Mouse (Mus musculus) CH12.LX (cell line): ENCODE measurements around the gene Rabep1. TPM values are rescaled to one million over a fixed set of nuclear protein-coding genes. Genes with fewer than 3 reads are reported as not detected.

Experiments used
- DNase-seq: peaks from one replicate; pipeline ENCODE4 v3.0.0-alpha.2; 2013; ENCODE audit errors: extremely low read depth
- H3K27ac ChIP-seq: 2 replicates; pipeline ENCODE4 v1.5.1; 2012; ENCODE audit warnings: low read depth, mild to moderate bottlenecking, control low read depth, moderate library complexity; ENCODE audit not compliant: insufficient read depth
- H3K27me3 ChIP-seq: replicated peaks from 2 replicates; pipeline ENCODE3; 2012; ENCODE audit warnings: inconsistent platforms
- H3K36me3 ChIP-seq, 2 experiments: replicated peaks in 1 of 2; 2 replicates each; pipeline versions ENCODE3 to v1.6.1; 2012; ENCODE audit warnings: inconsistent platforms in 1 of 2, low read length in 1 of 2, mild to moderate bottlenecking in 1 of 2, mixed read lengths in 1 of 2, moderate library complexity in 1 of 2; ENCODE audit not compliant: control insufficient read depth in 1 of 2, insufficient read depth in 1 of 2
- H3K4me1 ChIP-seq, 2 experiments: 2 replicates each; pipeline ENCODE4 v1.6.1; 2012; ENCODE audit warnings: inconsistent platforms in 1 of 2, moderate library complexity in 1 of 2; ENCODE audit not compliant: insufficient read depth in 2 of 2, control insufficient read depth in 1 of 2
- H3K4me2 ChIP-seq: 2 replicates; pipeline ENCODE4 v1.6.1; 2012; ENCODE audit warnings: low read depth, mild to moderate bottlenecking, control low read depth; ENCODE audit not compliant: poor library complexity, insufficient read depth, severe bottlenecking
- H3K4me3 ChIP-seq, 3 experiments: fragments of 150-350 bp in 1 of 3; sonication (generic) in 1 of 3; replicated peaks in 1 of 3; 2 replicates each; pipeline versions ENCODE3 to v1.5.1; 2011 to 2012; ENCODE audit warnings: low read depth in 2 of 3, low read length in 2 of 3, mild to moderate bottlenecking in 2 of 3, moderate library complexity in 2 of 3, control low read depth in 1 of 3, improper control_type of control experiment in 1 of 3, inconsistent platforms in 1 of 3, mixed read lengths in 1 of 3; ENCODE audit not compliant: poor library complexity in 1 of 3
- H3K79me2 ChIP-seq: replicated peaks from 2 replicates; pipeline ENCODE4 v1.6.1; 2012; ENCODE audit warnings: mild to moderate bottlenecking, moderate library complexity; ENCODE audit not compliant: control insufficient read depth, poor library complexity, insufficient read depth, severe bottlenecking; ENCODE audit errors: extremely low read depth
- H3K9ac ChIP-seq: 2 replicates; pipeline ENCODE4 v1.6.1; 2012; ENCODE audit warnings: low read depth, mild to moderate bottlenecking, control low read depth, moderate library complexity; ENCODE audit not compliant: insufficient read depth
- H3K9me3 ChIP-seq: replicated peaks from 2 replicates; pipeline ENCODE3; 2012; ENCODE audit warnings: low read length, inconsistent platforms, mixed read lengths
- CHD1 ChIP-seq: IDR thresholded peaks from 2 replicates; pipeline ENCODE4 v1.6.1; 2012; ENCODE audit warnings: low read depth, low read length, improper control_type of control experiment, inconsistent platforms
- CHD2 ChIP-seq: IDR thresholded peaks from 2 replicates; pipeline ENCODE4 v1.6.1; 2011; ENCODE audit warnings: low read length, improper control_type of control experiment
- E2F4 ChIP-seq: IDR thresholded peaks from 2 replicates; pipeline ENCODE4 v1.6.1; 2011; ENCODE audit warnings: low read depth, low read length, improper control_type of control experiment; ENCODE audit not compliant: insufficient replicate concordance
- ELF1 ChIP-seq: IDR thresholded peaks from 2 replicates; pipeline ENCODE4 v1.6.1; 2014; ENCODE audit warnings: low read depth, mild to moderate bottlenecking, inconsistent platforms, low read length, improper control_type of control experiment
- EP300 ChIP-seq: IDR thresholded peaks from 2 replicates; pipeline ENCODE4 v1.6.1; 2011; ENCODE audit warnings: low read length, improper control_type of control experiment
- IRF4 ChIP-seq: IDR thresholded peaks from 2 replicates; pipeline ENCODE4 v1.6.1; 2014; ENCODE audit warnings: low read depth, mild to moderate bottlenecking, inconsistent platforms, low read length, improper control_type of control experiment
- JUND ChIP-seq: conservative IDR thresholded peaks from 2 replicates; pipeline ENCODE4 v1.6.1; 2011; ENCODE audit warnings: low read depth, low read length, improper control_type of control experiment
- MAX ChIP-seq: IDR thresholded peaks from 2 replicates; pipeline ENCODE4 v1.6.1; 2011; ENCODE audit warnings: low read length, improper control_type of control experiment
- MAZ ChIP-seq: IDR thresholded peaks from 2 replicates; pipeline ENCODE4 v1.6.1; 2012; ENCODE audit warnings: low read depth, mild to moderate bottlenecking, inconsistent platforms, low read length, improper control_type of control experiment, moderate library complexity
- MEF2A ChIP-seq: IDR thresholded peaks from 2 replicates; pipeline ENCODE4 v1.6.1; 2014; ENCODE audit warnings: low read depth, mild to moderate bottlenecking, inconsistent platforms, low read length, improper control_type of control experiment, borderline replicate concordance
- PAX5 ChIP-seq: IDR thresholded peaks from 2 replicates; pipeline ENCODE4 v1.6.1; 2012; ENCODE audit warnings: low read length, inconsistent platforms, mixed read lengths
- POLR2A ChIP-seq: IDR thresholded peaks from 2 replicates; pipeline ENCODE4 v1.6.1; 2011; ENCODE audit warnings: low read depth, mild to moderate bottlenecking, improper control_type of control experiment, low read length
- RCOR1 ChIP-seq: conservative IDR thresholded peaks from 2 replicates; pipeline ENCODE4 v1.6.1; 2012; ENCODE audit warnings: low read depth, mild to moderate bottlenecking, inconsistent platforms, low read length, improper control_type of control experiment
- TBP ChIP-seq: conservative IDR thresholded peaks from 2 replicates; pipeline ENCODE4 v1.6.1; 2011; ENCODE audit warnings: low read depth, low read length, improper control_type of control experiment
- TCF12 ChIP-seq: IDR thresholded peaks from 2 replicates; pipeline ENCODE4 v1.6.1; 2014; ENCODE audit warnings: low read depth, mild to moderate bottlenecking, inconsistent platforms, low read length, improper control_type of control experiment
- USF1 ChIP-seq: IDR thresholded peaks from 2 replicates; pipeline ENCODE4 v1.6.1; 2014; ENCODE audit warnings: low read depth, mild to moderate bottlenecking, inconsistent platforms, low read length, improper control_type of control experiment
- ZKSCAN1 ChIP-seq: IDR thresholded peaks from 2 replicates; pipeline ENCODE4 v1.6.1; 2012; ENCODE audit warnings: low read depth, inconsistent platforms, low read length, improper control_type of control experiment, borderline replicate concordance
- ZMIZ1 ChIP-seq: IDR thresholded peaks from 2 replicates; pipeline ENCODE4 v1.6.1; 2012; ENCODE audit warnings: low read depth, mild to moderate bottlenecking, inconsistent platforms, low read length, improper control_type of control experiment
- ZNF384 ChIP-seq: IDR thresholded peaks from 2 replicates; pipeline ENCODE4 v1.6.1; 2012; ENCODE audit warnings: low read depth, low read length, improper control_type of control experiment, inconsistent platforms
- dilution Hi-C: fragments of 300-500 bp; cut with MboI; formaldehyde crosslinking; loops from 2 replicates; pipeline ENCODE4 v1.14.3; 2020; ENCODE audit warnings: low sequenced_read_pairs; ENCODE audit not compliant: extremely low pct_unique_long_range_greater_than_20kb, extremely low pct_ligation_motif_present
- in situ Hi-C: fragments of 300-500 bp; cut with MboI; formaldehyde crosslinking; loops from 3 replicates; pipeline ENCODE4 v1.14.3; 2019; ENCODE audit warnings: low sequenced_read_pairs, low pct_ligation_motif_present, low pct_unique_long_range_greater_than_20kb, mixed read lengths
- polyA plus RNA-seq: library from polyadenylated mRNA; unstranded; fragments of >175 nt; gene quantifications from 2 replicates; pipeline ENCODE4 v1.2.1, GENCODE M21; 2012; ENCODE audit warnings: low read depth; ENCODE audit not compliant: insufficient read length
- total RNA-seq, 2 experiments: library from RNA; depleted of rRNA; stranded (reverse); fragments of 300-350 nt in 1 of 2; fragments of >200 nt in 1 of 2; gene quantifications; 2 replicates each; pipeline ENCODE4 v1.2.3; 2012 to 2014

Gene Rabep1
- total and polyA plus RNA-seq, 3 experiments: 22.3 to 28.3 (median 26.1) TPM

DNA sequence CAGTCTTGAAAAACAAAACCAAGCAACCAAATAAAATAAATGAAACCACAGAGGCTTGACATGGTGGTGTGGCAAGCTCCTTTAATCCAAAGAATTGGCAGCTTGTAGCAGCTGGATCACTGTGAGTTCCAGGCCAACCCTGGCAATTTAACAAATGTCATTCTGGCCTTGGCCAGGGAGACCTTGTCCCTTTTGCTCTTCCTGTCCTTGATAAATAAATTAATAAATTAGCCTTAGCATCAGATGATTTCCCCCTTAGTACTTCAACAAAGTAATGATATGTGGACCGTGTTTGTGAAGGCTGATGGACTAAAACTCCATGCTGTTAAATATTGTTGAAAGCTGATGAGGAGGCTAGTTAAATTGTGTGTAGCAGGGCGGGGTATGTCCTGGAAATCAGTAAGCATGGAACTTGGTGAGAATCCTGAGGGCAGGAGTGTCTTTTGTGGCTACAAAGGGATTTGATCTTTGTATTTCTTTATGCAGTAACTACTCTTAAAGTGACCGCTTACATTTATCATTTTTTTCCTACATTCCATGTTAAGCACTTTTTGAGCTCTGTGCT, 27.3 kb downstream of the Rabep1 start:
- DNase-seq: no peak
- Histone ChIP-seq H3K4me1 (peaks cover 0 to 20% of the 10 kb centered on the region in 2 experiments; a peak in 2 of 4 replicates), H3K9me3 (no peaks in the 10 kb centered on the region), H3K36me3 (peaks cover 0 to 13% of the 10 kb centered on the region in 2 experiments), H3K4me2 (no peak overlapping the region), H3K27ac (no peak overlapping the region), H3K9ac (no peak overlapping the region), H3K79me2 (peaks cover 5% of the 10 kb centered on the region), H3K27me3 (no peaks in the 10 kb centered on the region), H3K4me3 (no peak overlapping the region)
- in situ Hi-C loops: no loop called here
- TF ChIP-seq MAZ (no peak), IRF4 (no peak), RCOR1 (no peak), ELF1 (no peak), POLR2A (no peak), CHD2 (no peak), MEF2A (no peak), ZNF384 (no peak), ZMIZ1 (no peak), E2F4 (no peak), CHD1 (no peak), USF1 (no peak), ZKSCAN1 (no peak), EP300 (no peak), TBP (no peak), PAX5 (no peak), JUND (no peak), MAX (no peak)
- dilution Hi-C loops: no loop called here

- Histone ChIP-seq H3K4me1 (peaks cover 0 to 23% of the 10 kb centered on the region in 2 experiments; a peak in 2 of 4 replicates), H3K79me2 (peaks cover 5% of the 10 kb centered on the region), H3K27me3 (no peaks in the 10 kb centered on the region), H3K4me2 (no peak overlapping the region), H3K27ac (no peak overlapping the region), H3K9me3 (no peaks in the 10 kb centered on the region), H3K9ac (no peak overlapping the region), H3K36me3 (peaks cover 3 to 25% of the 10 kb centered on the region in 2 experiments), H3K4me3 (no peak overlapping the region)
- in situ Hi-C loops: no loop called here
- peak; percentile 17 for DNase-seq
- dilution Hi-C loops: no loop called here
- TF ChIP-seq RCOR1: no peak
- no peak for TF ChIP-seq ELF1
- no peak for TF ChIP-seq TCF12
- 0 out of 2 replicates have a peak, but pooled peaks have one; percentile 30 for TF ChIP-seq EP300
- no peak for TF ChIP-seq ZMIZ1
Measured at GRCm38 (mm10) chr11:70873846-70874613, 29.5 kb downstream of the Rabep1 start.
